Comparison of ENCODE assay signal across 8 mouse cellular contexts in genomic region chr11:88524790-88525575, GRCm38 (mm10).
DNase-seq lines count a peak whose midpoint lies in the region; ATAC-seq lines count a peak whose summit lies in the region.

No protein-coding gene starts in this region.

- H3K9me3 ChIP-seq in embryonic facial prominence, embryonic 11.5 days (replicated peaks; ENCODE audit: control insufficient read depth, low read length): no peaks in the 10 kb centered on the region
- no peaks in the 10 kb centered on the region for H3K9me3 ChIP-seq in heart, embryonic 14.5 days (ENCODE audit: control insufficient read depth, low read length)
- no peaks in the 10 kb centered on the region for H3K9me3 ChIP-seq in midbrain, embryonic 15.5 days

- H3K27me3 ChIP-seq in embryonic facial prominence, embryonic 11.5 days (ENCODE audit: control insufficient read depth, insufficient read depth, low read length): no peaks in the 10 kb centered on the region
- no peaks in the 10 kb centered on the region for H3K27me3 ChIP-seq in heart, embryonic 14.5 days (ENCODE audit: control insufficient read depth, insufficient read depth, low read length)
- H3K27me3 ChIP-seq in midbrain, embryonic 15.5 days (replicated peaks): no peaks in the 10 kb centered on the region

- WGBS in embryonic facial prominence, embryonic 11.5 days: 34% methylated on average over 10 of the region's 10 CpGs
- WGBS in heart, embryonic 14.5 days: 5% methylated on average over 10 of the region's 10 CpGs
- 14% methylated on average over 10 of the region's 10 CpGs for WGBS in midbrain, embryonic 15.5 days

- H3K4me1 ChIP-seq in embryonic facial prominence, embryonic 11.5 days (ENCODE audit: control insufficient read depth, insufficient read depth, low read length): peaks cover 25% of the 10 kb centered on the region
- peaks cover 63 to 91% of the 10 kb centered on the region in 2 experiments for H3K4me1 ChIP-seq in heart, embryonic 14.5 days (ENCODE audit: control insufficient read depth in 2 of 2, insufficient read depth in 2 of 2, low read length in 2 of 2)
- peaks cover 92% of the 10 kb centered on the region for H3K4me1 ChIP-seq in midbrain, embryonic 15.5 days

- no peaks in the 10 kb centered on the region for H3K36me3 ChIP-seq in embryonic facial prominence, embryonic 11.5 days (replicated peaks; ENCODE audit: control insufficient read depth, insufficient read depth, low read depth, low read length)
- 0 out of 2 replicates have a peak, but pooled peaks cover 4% of the 10 kb centered on the region for H3K36me3 ChIP-seq in heart, embryonic 14.5 days (ENCODE audit: control insufficient read depth, insufficient read depth, low read length)
- no peaks in the 10 kb centered on the region for H3K36me3 ChIP-seq in midbrain, embryonic 15.5 days (replicated peaks)

- peak; percentile 20; the same call in 1 of the 2 replicates for ATAC-seq in embryonic facial prominence, embryonic 11.5 days (replicated peaks; ENCODE audit: insufficient number of reproducible peaks, low FRiP score, low TSS enrichment, low read depth)
- ATAC-seq in heart, embryonic 14.5 days (ENCODE audit: insufficient number of reproducible peaks, insufficient read depth, low FRiP score, low read depth): peak; percentile 45
- peak; percentile 57 for ATAC-seq in midbrain, embryonic 15.5 days (replicated peaks)

- peak; percentile 59 for DNase-seq in adrenal gland, postnatal 10 days
- no peak for DNase-seq in adrenal gland, adult 8-10 months
- peak; percentile 26 for DNase-seq in embryonic facial prominence, embryonic 11.5 days (ENCODE audit: low spot score)
- DNase-seq in kidney, postnatal 14 days: peak; percentile 64
- no peak for DNase-seq in cerebellum, postnatal 4 days (ENCODE audit: low spot score in 2 of 2)
- DNase-seq in cerebellum, adult 18-20 months: no peak

- no peak overlapping the region for H3K4me2 ChIP-seq in embryonic facial prominence, embryonic 11.5 days (ENCODE audit: low read depth, low read length)
- peak overlapping the region; percentile 3 for H3K4me2 ChIP-seq in heart, embryonic 14.5 days (ENCODE audit: low read length)
- H3K4me2 ChIP-seq in midbrain, embryonic 15.5 days: no peak overlapping the region

- no peak overlapping the region for H3K9ac ChIP-seq in embryonic facial prominence, embryonic 11.5 days (replicated peaks; ENCODE audit: low read length)
- H3K9ac ChIP-seq in heart, embryonic 14.5 days (ENCODE audit: low read length): peak overlapping the region; percentile 36; the same call in 1 of the 2 replicates
- H3K9ac ChIP-seq in midbrain, embryonic 15.5 days: 0 out of 2 replicates have a peak overlapping the region, but pooled peaks have one; percentile 4

- no peak overlapping the region for H3K4me3 ChIP-seq in embryonic facial prominence, embryonic 11.5 days (ENCODE audit: low read depth, low read length)
- no peak overlapping the region for H3K4me3 ChIP-seq in heart, embryonic 14.5 days (ENCODE audit: control insufficient read depth in 1 of 2, insufficient read depth in 1 of 2, low read depth in 1 of 2, low read length in 2 of 2)
- no peak overlapping the region for H3K4me3 ChIP-seq in midbrain, embryonic 15.5 days

- peak overlapping the region; percentile 28; the same call in 1 of the 2 replicates for H3K27ac ChIP-seq in embryonic facial prominence, embryonic 11.5 days (replicated peaks; ENCODE audit: low read depth, low read length)
- H3K27ac ChIP-seq in heart, embryonic 14.5 days (replicated peaks in 1 of 2; ENCODE audit: control insufficient read depth in 1 of 2, insufficient read depth in 1 of 2, low read depth in 2 of 2, low read length in 2 of 2): peak overlapping the region; percentile 89 to 94
- peak overlapping the region; percentile 71 for H3K27ac ChIP-seq in midbrain, embryonic 15.5 days

Comparison
In these comparisons a context has a peak if more than half of its experiments do, and no peak if none do; other contexts are left out.
1. DNase-seq: peak in adrenal gland, postnatal 10 days (single experiment), embryonic facial prominence, embryonic 11.5 days (single experiment) and kidney, postnatal 14 days (single experiment); none in adrenal gland, adult 8-10 months (single experiment), cerebellum, postnatal 4 days (0 of 2) and cerebellum, adult 18-20 months (0 of 2).
2. H3K27ac ChIP-seq: peak in every context shown above with its lines; median percentile 92 in heart, embryonic 14.5 days; 71 in midbrain, embryonic 15.5 days; 28 in embryonic facial prominence, embryonic 11.5 days.
3. Peak in every context shown above with its lines, with median percentiles within 50 percentile points of each other: ATAC-seq.